10 mouse cellular contexts compared by ENCODE assay signal in the genomic region with DNA sequence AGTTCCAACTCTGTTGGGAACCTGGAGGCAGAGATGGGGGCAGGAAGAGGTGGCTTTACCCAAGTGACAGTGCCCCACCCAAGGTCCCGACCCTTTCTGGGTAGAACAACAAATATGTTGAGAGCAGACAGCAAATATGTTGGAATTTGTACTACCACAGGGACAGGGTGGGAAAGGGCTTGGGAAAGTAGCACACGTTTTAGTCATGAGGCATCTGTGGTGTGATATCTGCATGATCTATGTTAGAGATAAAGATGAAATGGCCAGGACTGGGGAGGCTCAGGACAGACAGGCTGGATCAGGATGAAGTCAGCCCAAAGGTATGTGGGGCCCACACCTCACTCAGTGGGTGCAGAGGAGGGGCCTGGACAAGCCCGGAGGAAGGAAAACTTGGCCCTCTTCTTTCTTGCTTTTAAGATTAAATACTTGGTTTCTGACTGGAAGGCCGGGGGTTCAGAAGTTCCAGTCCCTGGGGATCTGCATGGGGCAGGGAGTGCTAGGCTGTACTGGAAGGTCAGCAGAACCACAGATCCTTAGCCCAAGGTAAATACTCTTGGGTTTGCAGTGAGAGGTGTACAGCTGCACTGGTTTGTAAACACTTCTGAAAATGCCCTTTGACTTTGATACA. TPM values are rescaled to one million over a fixed set of nuclear protein-coding genes. Genes with fewer than 3 reads are reported as not detected.
A peak's percentile ranks its signal among the peaks of the same experiment; 100 is the strongest.
DNase-seq lines count a peak whose midpoint lies in the region; ATAC-seq and TF ChIP-seq lines count a peak whose summit lies in the region.
"Had no signal": no experiment of that assay in that cellular context is flagged by ENCODE, and none has a peak within 500 bp of the region (broad histone marks: within the 10 kb centered on the region; RNA-seq: fewer than 3 reads in every experiment).

No protein-coding gene starts in this region.

- no peak for TF ChIP-seq EP300 in liver, postnatal 0 days (IDR thresholded peaks at IDR 0.05; ENCODE audit: low read depth)

- no peaks in the 10 kb centered on the region for H3K36me3 ChIP-seq in heart, embryonic 11.5 days (ENCODE audit: control insufficient read depth, insufficient read depth, low read length)
- H3K36me3 ChIP-seq in liver, postnatal 0 days (replicated peaks; ENCODE audit: insufficient read depth, low read length) = no peaks in the 10 kb centered on the region

- H3K27me3 ChIP-seq in heart, embryonic 11.5 days (ENCODE audit: control insufficient read depth, insufficient read depth, low read length) = no peaks in the 10 kb centered on the region
- no peaks in the 10 kb centered on the region for H3K27me3 ChIP-seq in liver, postnatal 0 days (ENCODE audit: insufficient read depth, low read length)

- H3K4me3 ChIP-seq in heart, embryonic 11.5 days (ENCODE audit: low read depth, low read length) = no peak overlapping the region
- H3K4me3 ChIP-seq in liver, postnatal 0 days (ENCODE audit: low read depth, low read length) = no peak overlapping the region
- H3K4me3 ChIP-seq: erythroblast, embryonic 14.5 days had no signal

- peak; percentile 55; the same call in 1 of the 2 replicates for ATAC-seq in heart, embryonic 11.5 days (replicated peaks; ENCODE audit: insufficient number of reproducible peaks, low FRiP score, low TSS enrichment)
- ATAC-seq in liver, postnatal 0 days = peak; percentile 61
- no peak for ATAC-seq in megakaryocyte-erythroid progenitor cell, adult 5-6 weeks (replicated peaks; ENCODE audit: low FRiP score, low TSS enrichment, poor library complexity, severe bottlenecking)

- no peak for TF ChIP-seq CTCF in liver, postnatal 0 days (IDR thresholded peaks at IDR 0.05; ENCODE audit: low read depth)

- H3K4me2 ChIP-seq in heart, embryonic 11.5 days = no peak overlapping the region
- no peak overlapping the region for H3K4me2 ChIP-seq in liver, postnatal 0 days (ENCODE audit: low read depth, low read length)

- H3K27ac ChIP-seq in heart, embryonic 11.5 days (ENCODE audit: low read depth, low read length) = peak overlapping the region; percentile 6
- H3K27ac ChIP-seq in liver, postnatal 0 days (ENCODE audit: low read depth) = no peak overlapping the region; the same call in 1 of the 2 replicates

- peak overlapping the region; percentile 2; the same call in 1 of the 2 replicates for H3K9ac ChIP-seq in heart, embryonic 11.5 days (ENCODE audit: low read depth, low read length)
- no peak overlapping the region for H3K9ac ChIP-seq in liver, postnatal 0 days (replicated peaks)

- 15% methylated on average over 4 of the region's 4 CpGs for WGBS in heart, embryonic 11.5 days (ENCODE audit: insufficient replicate concordance)
- 37% methylated on average over 4 of the region's 4 CpGs for WGBS in liver, postnatal 0 days (ENCODE audit: insufficient replicate concordance)

- peaks cover 15% of the 10 kb centered on the region for H3K4me1 ChIP-seq in heart, embryonic 11.5 days (ENCODE audit: control insufficient read depth, insufficient read depth, low read length)
- H3K4me1 ChIP-seq in liver, postnatal 0 days (ENCODE audit: insufficient read depth) = peaks cover 4% of the 10 kb centered on the region

- no peaks in the 10 kb centered on the region for H3K9me3 ChIP-seq in heart, embryonic 11.5 days (replicated peaks; ENCODE audit: control insufficient read depth, low read length)
- no peaks in the 10 kb centered on the region for H3K9me3 ChIP-seq in liver, postnatal 0 days (ENCODE audit: low read length)

- peak; percentile 41 for DNase-seq in gastrocnemius, postnatal 25 days
- DNase-seq in gastrocnemius, postnatal 14 days = no peak
- peak; percentile 12 for DNase-seq in MN1 (ENCODE audit: low spot score)
- DNase-seq in liver, postnatal 0 days = no peak
- no peak for DNase-seq in layer of hippocampus, postnatal 10 days (ENCODE audit: low spot score in 2 of 2)
- no peak for DNase-seq in cerebellum, adult 8-10 months
- DNase-seq: layer of hippocampus, adult 9-11 months had no signal

- intact Hi-C loops in gastrocnemius, postnatal 14 days (cut with DNase I; ENCODE audit: low total_unique reads) = loop anchor here (5.0 kb wide), 1 partner anchor 260 kb away; no protein-coding TSS in a partner anchor

RNA-seq across cellular contexts. Expression of a gene that starts 19.1 kb away (rescaled TPM):
- total RNA-seq in gastrocnemius, postnatal 25 days (2021) = not detected
- not detected for total RNA-seq in gastrocnemius, postnatal 14 days (2021)
- not detected in 2 replicates for polyA plus RNA-seq in heart, embryonic 11.5 days (2014; fragmentation: Nextera tagmentation; extraction: Ambion mirVana)
- 0.85 and 3.7 TPM in 2 replicates for polyA plus RNA-seq in liver, postnatal 0 days (2015; fragmentation: Nextera tagmentation; extraction: Ambion mirVana)
- total RNA-seq in layer of hippocampus, postnatal 10 days (2021) = not detected
- total RNA-seq in megakaryocyte-erythroid progenitor cell, adult 5-6 weeks (2014; fragmentation: Nextera tagmentation) = not detected in 2 replicates
- total RNA-seq in megakaryocyte-erythroid progenitor cell, adult 5-6 weeks (2017) = not detected in 2 replicates
- polyA plus RNA-seq: erythroblast, embryonic 14.5 days had no signal

RNA-seq across cellular contexts. Expression of a gene that starts 28.6 kb away (rescaled TPM):
- total RNA-seq in gastrocnemius, postnatal 25 days (2021) = 10 to 100 TPM; 25.1 to 26.0 TPM
- total RNA-seq in gastrocnemius, postnatal 14 days (2021) = 10 to 100 TPM; 15.6 to 18.5 TPM
- polyA plus RNA-seq in heart, embryonic 11.5 days (2014; fragmentation: Nextera tagmentation; extraction: Ambion mirVana) = 8.4 and 12.2 TPM in 2 replicates
- polyA plus RNA-seq in liver, postnatal 0 days (2015; fragmentation: Nextera tagmentation; extraction: Ambion mirVana) = 7.0 and 8.3 TPM in 2 replicates
- total RNA-seq in layer of hippocampus, postnatal 10 days (2021) = 100 to 1,000 TPM; 111 to 126 TPM
- total RNA-seq in megakaryocyte-erythroid progenitor cell, adult 5-6 weeks (2014; fragmentation: Nextera tagmentation) = 29.8 and 39.1 TPM in 2 replicates
- total RNA-seq in megakaryocyte-erythroid progenitor cell, adult 5-6 weeks (2017) = 25.3 and 26.5 TPM in 2 replicates

Comparison
In these comparisons a context has a peak if more than half of its experiments do, and no peak if none do; other contexts are left out.
1. DNase-seq: peak in gastrocnemius, postnatal 25 days (single experiment) and MN1 (single experiment); none in gastrocnemius, postnatal 14 days (single experiment), liver, postnatal 0 days (single experiment), layer of hippocampus, postnatal 10 days (0 of 2) and cerebellum, adult 8-10 months (single experiment).